Mouse (Mus musculus) ovary, postnatal 36 days (tissue): ENCODE measurements at regions not wholly inside any gene's neighbourhood (a gene's known extent, or its start where the extent isn't known, plus 50 kb on each side); places are given as distances from the start of the nearest gene placed in this dataset.
"Not testable (repeated sequence)": the region's sequence is repeated elsewhere in the genome, so short reads cannot be mapped to it uniquely, and the experiment has no call there.

Source experiments
- DNase-seq: peaks from one replicate; pipeline ENCODE4 v3.0.0; 2022; ENCODE audit warnings: low spot score, mixed read lengths

DNA sequence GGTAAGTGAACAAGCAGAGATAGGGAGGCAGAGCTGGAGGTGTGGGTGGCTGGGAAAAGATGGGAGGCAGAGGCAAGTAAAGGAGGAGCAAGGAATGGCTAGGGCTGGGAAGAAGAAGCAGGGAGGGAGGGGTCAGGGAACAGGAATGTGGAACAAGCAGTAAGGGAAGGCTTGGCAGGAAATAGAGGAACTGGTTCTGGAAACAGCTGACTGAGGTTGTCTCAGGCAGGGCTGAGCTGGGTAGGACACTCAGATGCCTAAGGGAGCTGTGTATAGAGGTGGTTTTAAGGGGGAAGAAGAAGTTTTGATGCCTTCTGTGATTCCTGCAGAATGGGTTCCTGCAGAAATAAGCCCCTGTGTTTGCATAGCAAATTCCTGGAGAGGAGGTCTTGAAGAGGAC, 92.7 kb downstream of the Nucb2 start:
- no peak for DNase-seq

DNA sequence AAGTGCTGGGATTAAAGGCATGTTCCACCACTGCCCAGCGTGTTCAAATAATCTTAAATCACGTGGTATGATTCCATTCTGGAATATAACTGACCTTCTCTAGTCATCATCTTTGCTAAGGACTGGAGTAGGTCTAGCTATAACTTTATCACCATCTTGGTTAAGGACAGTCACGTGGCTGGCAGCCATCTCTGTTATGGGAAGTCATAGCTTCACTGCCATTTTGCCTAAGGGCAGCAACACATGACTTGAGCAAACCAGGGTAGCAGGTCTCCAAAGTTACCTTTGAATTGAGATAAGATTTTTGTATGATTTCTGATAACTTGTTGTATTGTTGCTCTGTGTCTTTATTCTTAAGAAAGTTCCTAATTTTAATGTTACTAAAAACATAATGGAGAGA, 96.2 kb downstream of the Nucb2 start:
- no peak for DNase-seq

DNA sequence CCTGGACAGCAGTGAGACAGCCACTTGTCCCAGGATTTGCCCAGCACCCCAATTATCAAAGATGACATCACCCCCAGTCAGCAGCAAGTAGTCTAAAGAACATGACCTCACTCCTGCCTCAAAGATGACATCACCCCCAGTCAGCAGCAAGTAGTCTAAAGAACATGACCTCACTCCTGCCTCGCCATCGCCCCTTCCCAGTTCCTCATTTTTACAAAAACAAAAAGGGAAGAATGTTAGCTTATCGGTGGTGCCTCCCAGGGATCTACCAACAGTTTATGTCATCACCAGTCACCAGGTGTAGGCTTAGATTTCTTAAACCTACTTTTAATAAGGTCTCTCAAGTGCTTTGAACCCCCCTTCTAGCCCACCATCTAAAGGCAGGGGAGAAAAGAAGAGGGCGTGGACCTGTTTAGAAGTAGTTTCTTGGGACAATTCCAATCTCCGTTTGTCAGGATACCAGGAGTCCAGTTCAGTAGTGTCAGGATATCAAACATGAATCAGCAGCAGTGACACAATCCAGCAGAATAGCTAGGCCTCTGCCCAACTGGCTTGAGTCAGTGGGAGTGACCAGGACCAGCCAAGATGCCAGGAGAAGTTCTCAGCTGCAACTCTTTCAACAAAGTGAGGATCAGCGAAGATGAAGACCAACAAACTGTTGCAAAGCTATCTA, 99.1 kb downstream of the Nucb2 start:
- DNase-seq = no peak

DNA sequence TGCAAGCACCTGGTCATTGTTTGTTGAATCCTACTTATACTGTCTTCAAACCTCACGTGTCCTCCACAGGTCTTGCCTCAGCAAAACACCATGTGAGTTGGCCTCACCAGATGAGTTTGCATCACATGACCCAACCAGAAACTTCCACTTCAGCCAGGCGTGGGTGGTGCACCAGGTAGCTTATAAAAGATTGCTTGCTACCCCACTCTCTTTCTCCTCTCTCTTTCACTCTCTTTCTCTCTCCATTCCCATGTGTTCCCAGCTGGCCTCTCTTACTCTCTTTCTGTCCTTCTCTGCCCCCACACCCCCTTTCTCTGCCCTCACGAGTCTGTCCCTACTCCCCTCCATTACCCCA, 99.6 kb downstream of the Nucb2 start:
- DNase-seq = no peak

DNA sequence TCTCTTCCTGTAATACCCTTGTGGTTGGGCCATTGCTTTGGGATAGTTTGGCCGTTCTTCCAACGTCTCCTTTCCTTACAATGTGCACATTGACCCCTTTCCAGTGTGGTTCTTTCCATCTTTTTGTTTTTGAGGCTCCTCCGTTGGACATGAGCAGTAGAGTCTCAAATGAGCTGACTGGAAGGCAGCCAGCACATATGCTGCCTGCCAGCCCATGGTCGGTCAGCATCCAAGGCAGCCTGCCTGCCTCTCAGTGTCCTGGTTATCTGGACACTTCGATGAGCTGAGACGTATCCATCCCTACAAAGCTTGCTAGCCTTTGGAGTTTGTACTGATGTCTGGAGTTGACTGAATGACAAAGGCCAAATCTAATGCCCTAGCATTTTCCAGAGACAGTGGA, 102.1 kb downstream of the Nucb2 start:
- DNase-seq = no peak

DNA sequence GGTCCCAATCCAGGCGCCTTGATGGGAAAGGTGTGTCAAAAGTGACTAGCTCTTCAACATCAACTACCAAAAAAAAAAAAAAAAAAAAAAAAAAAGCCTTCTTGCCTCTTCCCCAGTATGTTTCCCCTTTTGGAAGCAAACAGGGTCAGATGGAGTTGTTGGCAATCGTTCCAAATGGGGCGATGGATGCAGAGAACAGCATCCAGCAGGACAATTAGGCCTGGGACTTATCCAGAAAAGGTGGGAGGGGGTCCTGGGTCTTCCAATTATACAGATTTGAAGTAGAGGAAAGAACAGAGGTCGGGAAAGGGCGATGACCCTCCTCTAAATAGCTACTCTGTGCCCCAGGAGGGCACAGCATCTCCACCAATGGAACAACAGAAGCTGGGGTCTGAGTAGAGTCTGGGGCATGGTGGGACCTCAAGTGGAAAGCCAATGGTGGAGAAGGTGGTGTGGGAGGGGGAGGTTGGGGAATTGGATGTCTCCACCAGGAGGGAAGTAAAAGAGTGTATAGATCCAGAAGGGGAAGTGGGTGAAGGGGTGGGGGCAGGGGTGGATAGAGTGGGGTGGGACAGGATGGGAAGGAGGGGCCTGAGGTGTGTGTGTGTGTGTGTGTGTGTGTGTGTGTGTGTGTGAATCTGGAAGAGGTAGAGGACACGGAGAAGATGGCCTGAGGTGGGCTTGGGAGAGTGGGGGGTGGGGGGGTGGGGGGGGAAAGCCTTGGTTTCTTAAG, 102.7 kb downstream of the Nucb2 start:
- DNase-seq = no peak

DNA sequence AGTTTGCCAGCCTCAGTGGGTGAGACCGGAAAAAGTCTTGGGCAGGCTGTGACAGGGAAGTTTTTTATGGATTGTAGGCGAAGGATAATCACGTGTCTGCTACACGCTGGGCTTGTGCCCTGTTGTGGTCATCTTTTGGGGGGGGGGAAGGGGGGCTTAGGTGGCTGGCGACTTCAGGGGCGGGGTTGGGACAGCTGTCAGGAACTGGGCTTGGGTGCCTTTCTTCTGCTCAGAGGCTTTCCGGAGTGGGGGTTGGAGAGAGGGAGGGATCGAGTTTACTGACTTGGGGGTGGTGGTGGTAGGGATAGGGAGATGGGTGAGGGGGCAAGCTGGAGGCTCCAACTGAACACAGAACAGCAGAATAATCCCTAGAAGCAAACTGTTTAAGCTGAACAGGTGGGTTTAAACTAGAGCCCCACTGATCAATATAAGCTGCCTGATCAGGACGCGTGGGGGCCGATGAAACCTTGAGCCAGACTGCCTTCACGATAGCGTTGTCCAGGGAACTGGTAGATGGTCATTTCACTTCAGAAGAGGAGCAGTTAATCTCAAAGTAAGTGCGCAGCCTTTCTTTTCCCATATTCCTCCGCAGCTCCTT, 103.6 kb downstream of the Nucb2 start:
- DNase-seq = peak; percentile 12

DNA sequence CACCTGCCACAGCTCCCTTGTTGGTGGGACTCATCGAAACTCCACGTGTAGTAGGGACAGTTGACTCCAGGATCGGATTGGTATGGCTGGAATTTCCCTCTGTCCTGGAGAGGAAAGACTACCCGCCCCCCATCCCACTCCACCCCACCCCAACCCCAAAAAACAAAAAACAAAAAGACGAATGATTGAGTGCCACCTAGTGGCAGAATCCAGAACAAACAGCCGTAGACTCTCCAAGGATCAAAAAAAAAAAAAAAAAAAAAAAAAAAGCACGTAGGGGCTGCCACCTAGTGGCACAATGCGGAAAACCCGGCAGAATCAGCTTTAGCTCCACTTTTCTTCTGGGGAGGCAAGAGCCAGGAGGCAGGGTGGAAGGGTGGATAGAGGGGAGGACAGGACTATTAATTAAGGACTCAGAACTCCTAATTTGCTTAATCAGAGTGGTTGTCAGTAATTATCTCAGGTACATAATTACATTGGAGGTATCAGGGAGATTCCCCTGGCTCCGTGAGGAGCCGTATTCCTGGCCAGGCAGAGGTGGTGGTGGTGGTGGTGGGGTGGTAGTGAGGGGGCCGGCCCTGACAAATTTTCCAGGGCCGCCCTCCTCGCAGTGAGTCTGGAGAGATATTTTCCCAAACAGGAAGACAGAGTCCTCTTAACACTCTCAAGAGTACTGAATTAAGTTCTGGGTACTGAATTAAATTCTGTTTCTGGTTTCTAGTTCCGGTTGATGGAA, 104.3 kb downstream of the Nucb2 start:
- DNase-seq = peak; percentile 37

DNA sequence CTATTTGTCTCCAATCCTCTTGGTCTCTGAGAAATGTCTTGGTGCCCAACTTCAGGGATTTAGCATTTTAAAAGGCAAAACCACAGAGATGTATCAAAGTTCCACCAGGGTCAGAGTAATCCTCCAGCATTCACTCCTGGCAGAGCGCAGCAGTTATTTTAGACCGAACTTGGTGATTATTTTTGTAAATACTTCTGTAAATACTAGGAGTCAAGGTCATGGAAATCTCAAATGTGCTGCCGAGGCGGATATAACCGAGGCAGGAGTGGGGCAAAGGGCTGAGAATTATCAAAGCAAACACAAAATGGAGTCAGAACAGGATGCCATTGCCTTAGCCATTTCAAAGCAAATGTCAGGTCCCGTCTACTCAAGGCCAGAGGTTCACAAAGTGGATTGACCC, 105.2 kb downstream of the Nucb2 start:
- peak; percentile 12 for DNase-seq

DNA sequence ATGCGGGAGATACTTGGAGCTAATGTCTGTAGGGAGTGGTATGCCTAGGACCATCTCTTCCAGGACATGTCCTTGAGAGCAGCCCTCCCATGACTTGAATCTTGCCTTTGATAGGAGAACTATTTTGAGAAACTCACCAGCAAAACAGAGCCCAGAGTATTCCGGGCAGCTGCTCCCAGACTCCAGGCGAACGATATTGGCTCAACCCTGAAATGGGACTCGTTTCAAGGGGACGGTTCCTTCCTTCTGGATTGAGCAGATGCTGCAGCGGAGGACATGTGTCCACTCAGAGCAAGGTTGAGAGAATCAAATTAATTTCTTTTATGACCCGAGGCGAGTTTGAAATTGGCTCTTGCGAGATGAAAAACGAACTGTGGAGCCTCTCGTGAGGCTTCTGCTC, 105.7 kb downstream of the Nucb2 start:
- DNase-seq = peak; percentile 37

DNA sequence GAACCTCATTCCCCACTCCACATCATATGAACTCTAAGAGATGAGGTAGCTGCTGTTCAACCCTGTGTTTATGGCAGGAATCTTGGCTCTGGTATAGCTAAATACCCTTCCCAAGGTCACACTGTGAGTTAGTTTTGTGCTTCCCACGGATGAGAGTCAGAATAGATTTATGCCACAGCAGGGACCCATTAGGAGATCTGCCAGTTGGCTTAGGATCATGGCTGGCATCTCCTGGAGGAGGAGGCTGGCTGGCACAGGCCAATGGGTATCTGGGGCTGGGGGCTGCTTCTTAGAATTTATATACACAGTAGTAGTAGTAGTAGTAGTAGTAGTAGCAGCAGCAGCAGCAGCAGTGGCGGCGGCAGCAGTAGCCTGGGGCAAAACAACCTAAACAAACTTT, 111.8 kb downstream of the Nucb2 start:
- DNase-seq = peak; percentile 12

DNA sequence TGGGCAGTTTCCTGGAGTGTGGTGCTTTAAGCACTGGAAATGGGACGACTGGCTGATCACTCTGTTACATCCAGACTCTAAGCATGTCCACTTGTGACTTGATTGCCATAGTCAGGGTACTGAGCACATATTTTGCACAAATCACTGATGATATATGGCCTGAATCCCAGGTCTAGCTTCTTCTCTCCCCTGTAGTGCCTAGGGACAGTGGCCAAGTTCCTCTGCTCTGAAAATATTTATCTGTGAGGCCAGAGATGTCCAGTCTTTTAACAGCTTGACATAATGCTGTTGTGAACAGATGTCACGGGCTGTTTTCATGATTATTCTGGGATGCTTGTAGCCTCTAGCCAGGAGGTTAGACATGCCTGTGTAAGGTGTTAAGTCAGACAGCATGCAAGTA, 115.5 kb downstream of the Nucb2 start:
- DNase-seq = no peak

DNA sequence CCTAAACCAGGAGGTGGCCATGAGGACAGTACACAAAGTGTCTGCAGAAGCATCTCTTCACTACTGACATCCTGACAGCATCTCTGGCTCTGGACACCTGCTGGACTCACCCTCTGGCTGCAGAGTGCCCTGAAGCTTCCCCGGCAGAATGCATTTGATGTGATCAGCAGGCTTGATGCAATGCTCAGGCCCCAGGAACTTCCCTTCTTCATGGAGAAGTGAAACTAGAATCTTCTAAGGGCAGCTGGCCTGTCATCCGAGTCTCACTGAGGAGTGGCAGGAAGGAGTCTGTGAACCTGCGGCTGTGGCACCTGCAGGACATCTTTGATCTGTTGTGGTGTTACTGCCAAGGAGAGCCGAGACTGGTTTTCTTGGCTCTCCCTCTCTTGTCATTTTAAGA, 116.2 kb downstream of the Nucb2 start:
- DNase-seq = no peak

DNA sequence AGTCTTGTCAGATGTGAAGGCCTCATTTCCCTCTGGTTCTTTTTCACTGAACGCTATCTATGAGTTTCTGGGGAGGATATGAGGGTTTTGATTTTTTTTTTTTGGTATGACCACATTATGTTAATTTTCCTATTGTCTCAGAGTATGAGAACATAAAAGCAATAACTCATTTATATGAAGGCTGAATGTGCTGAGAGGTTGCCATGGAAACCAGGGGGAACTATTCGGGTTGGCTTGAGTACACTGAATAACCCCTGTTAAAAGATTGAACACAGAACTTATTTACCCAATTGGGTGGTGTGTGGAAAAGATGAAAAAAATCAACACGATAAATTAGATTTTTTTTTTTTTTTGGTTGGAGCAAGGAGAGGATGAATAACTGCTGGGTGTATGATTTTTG, 129.0 kb downstream of the Nucb2 start:
- DNase-seq = no peak

DNA sequence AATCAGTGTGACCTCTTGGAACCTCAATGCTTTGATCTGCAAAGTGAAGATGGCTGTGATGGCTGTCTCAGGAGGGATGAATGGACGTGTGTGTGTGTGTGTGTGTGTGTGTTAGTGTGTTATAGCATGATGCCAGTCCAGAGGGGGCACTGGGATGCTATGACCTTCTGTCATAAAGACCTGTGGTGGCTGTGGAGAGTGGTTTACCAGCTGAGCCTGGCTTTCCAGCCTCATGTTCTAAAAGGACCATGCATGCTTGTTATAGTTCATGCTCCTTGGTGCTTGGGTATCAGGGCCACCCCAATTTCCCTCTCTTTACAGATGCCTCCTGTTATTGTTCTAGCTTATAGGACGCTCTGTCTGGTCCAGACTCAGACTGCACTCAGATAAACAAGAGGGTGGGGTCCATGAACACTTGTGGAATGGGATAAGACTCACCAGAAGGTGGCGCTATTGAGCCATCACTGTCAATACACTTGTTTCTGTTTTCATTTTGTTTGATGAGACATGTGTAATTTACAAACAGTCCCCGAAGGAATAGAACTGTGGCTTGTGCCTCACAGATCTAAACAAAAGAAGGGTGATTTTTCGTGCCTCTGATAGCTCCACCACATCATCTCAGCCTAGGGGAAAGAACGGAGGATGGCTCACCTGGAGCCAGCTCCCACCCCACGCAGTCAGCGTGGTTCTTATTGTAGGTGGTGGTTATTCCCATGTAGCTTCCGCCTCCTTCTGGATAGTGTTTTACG, 140.9 kb downstream of the Nucb2 start:
- DNase-seq = no peak

DNA sequence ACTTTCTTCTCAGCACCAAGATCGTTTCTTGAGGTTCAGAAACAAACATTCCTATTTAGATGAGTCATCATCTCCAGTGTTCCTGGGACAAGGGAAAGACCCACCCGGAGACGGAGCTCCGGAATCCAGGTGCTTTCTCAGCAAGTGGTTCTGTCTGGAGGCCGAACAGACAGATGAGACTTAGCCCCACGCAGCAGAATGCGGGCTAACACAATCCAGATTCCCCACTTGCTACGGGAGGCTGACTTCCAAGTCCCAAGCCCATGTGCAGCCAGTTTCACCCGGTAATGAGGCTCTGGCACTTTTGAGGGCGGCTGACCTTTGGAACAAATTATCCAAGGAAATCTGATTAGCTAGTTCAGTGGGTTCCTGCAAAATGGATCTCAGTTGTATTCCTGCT, 150.3 kb downstream of the Nucb2 start:
- DNase-seq = no peak

DNA sequence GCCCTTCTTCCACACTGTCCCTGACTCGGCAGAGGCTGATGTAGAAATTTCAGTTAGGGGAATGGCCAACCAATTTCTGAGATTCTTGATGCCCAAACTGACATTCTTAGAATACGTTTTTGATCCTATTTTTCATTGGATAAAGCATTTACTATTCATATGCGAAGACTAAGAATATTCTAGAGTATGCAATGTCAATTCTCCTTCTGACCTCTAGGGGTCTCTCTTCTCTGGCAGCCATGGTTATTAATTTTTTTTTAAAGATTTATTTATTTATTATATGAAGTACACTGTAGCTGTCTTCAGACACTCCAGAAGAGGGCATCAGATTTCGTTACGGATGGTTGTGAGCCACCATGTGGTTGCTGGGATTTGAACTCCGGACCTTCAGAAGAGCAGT, 152.9 kb downstream of the Nucb2 start:
- DNase-seq = not testable (repeated sequence)

DNA sequence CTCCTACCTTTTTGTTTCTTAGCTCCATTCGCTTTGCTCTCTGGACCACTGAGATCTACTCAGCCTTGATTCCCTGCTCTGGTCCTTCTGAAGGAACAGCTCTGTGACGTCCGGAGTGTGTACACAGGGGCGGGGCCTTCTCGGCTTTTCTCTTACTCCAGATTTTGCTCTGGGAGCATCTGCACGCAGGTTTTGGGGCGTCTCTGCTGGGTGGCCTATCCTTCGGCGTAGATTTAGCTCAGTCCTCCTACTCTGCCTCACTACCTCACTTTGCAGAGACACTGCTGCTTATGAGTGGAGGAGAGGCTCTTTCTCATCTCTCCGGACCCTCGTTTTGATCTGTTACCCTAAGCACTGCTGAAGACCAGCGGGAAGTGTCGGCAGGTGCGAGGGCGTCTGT, 161.4 kb downstream of the Nucb2 start:
- DNase-seq = no peak

DNA sequence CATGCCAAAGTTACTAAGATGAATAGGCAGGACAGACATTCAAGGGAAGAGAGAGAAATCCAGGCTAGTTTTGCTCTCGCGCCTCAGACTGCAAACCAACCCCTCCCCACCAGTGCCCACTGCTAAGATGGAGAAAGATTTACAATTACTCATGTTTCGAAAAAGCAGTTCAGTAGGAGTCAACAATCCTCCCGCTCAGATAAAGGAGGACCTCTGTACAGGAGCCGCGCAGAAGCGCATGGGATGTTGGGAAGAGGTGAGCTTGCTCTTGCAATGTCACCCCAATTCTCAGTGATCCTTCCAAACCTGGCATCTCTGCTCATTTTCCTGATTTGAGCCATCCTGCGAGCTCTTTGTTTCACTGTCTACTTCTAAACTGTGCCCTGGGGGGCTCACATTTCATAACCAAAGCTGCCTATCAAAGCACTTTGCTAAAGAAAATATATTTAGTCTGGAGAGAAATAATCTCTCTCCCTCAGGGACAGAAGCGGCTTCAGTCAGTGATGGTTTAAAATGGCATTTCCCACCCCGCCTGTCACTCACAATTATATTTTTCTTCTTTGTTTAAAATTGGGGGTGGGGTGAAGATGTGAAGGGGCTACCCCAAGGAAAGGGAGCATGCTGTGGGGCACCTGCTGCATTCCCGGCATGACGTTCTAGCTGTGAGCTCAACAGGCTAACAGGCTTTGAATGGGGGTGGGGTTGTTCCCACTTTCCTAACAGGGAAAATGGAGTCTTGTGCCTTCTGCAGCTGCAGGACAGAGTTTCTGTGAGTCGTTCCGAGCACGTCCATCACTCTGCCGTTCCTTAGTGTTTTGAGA, 170.2 kb downstream of the Nucb2 start:
- no peak for DNase-seq

DNA sequence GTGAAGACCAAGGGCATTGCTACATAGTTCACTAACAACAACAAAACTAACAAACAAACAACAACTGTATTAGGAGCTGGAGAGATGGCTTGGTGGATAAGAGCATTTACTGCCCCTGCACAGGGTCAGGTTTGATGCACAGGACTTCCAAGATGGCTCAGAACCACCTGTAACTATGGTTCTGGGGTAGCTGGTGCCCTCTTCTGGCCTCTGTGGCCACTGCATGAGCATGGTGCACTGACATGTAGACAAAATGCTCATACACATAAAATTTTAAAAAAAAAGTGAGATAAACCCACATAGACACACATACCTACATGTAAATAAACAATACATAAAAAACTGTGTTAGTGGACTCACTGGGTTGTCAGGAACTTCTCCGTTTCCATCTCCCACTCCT, 172.5 kb downstream of the Nucb2 start:
- no peak for DNase-seq

DNA sequence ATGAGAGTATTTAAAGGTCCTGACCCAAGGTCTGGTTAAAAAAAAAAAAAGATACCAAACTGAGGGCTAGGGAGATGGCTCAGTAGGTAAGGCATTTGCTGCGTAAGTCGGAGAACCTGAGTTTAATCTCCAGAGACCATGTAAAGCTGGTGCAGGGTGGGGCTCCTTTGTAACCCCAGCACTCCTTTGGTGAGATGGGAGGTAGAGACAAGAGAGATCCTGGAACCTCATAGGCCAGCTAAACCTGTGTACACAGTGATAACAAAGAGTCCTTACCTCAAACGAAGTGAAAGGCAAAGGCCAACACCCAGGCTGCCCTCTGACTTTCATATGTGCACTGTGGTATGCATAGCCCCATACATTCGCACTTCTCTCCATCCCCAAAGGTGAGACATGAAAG, 175.0 kb downstream of the Nucb2 start:
- no peak for DNase-seq
